Mouse (Mus musculus): ENCODE measurements around the gene Hyls1. TPM values are rescaled to one million over a fixed set of nuclear protein-coding genes. Genes with fewer than 3 reads are reported as not detected.

Hyls1 gene
- total and polyA plus RNA-seq, 3 experiments, result 10.5 to 10.6 TPM; not detected in 1

DNA sequence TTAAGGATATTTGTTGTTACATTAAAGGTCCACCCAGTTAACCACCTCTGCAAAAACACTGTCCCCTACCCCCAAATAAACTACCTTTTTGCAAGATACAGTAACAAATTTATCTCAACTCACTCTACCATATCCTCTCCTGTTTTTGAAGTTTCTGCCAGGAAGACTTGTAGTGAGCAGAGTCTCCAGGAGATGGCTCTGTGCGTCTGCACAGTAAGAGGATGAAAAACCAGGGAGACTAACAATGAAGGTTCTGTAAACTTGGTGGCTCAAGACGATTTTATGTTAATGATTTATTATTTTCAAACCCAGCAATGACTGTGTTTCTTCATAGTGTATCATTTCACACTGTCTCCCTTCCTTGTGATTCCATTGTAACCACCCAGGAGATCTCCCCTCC lies 22.7 kb upstream of the Hyls1 start:
- no peak overlapping the region for H3K9ac ChIP-seq (ENCODE audit: control insufficient read depth, low read depth, low read length, poor library complexity, severe bottlenecking)
- H3K4me3 ChIP-seq (ENCODE audit: control insufficient read depth in 1 of 2, insufficient read depth in 1 of 2, low read depth in 2 of 2, low read length in 2 of 2), result no peak overlapping the region
- H3K9me3 ChIP-seq (replicated peaks; ENCODE audit: insufficient read depth, low read length), result no peaks in the 10 kb centered on the region
- H3K27ac ChIP-seq (ENCODE audit: control insufficient read depth, low read depth, low read length), result no peak overlapping the region
- DNase-seq (ENCODE audit: low read depth, low spot score), result peak; percentile 44
- no peaks in the 10 kb centered on the region for H3K36me3 ChIP-seq (ENCODE audit: control insufficient read depth in 1 of 2, insufficient read depth in 2 of 2, low read length in 2 of 2)
- no peaks in the 10 kb centered on the region for H3K4me1 ChIP-seq (ENCODE audit: control insufficient read depth in 1 of 2, insufficient read depth in 2 of 2, low read length in 2 of 2)
- H3K27me3 ChIP-seq (ENCODE audit: control insufficient read depth in 1 of 2, insufficient read depth in 2 of 2, low read length in 2 of 2), result no peaks in the 10 kb centered on the region
- TF ChIP-seq UBTF (IDR thresholded peaks at IDR 0.05; ENCODE audit: borderline replicate concordance, insufficient read depth, low read depth, low read length) (no peak), CTCF (IDR thresholded peaks at IDR 0.05 in 2 of 3, conservative IDR thresholded peaks at IDR 0.05 in 1 of 3; ENCODE audit: control insufficient read depth in 1 of 3, insufficient read depth in 1 of 3, low read depth in 2 of 3, low read length in 3 of 3, poor library complexity in 1 of 3, severe bottlenecking in 1 of 3) (peak; percentile 26 to 66 (median 39); a peak in 5 of 6 replicates), SMC3 (IDR thresholded peaks at IDR 0.05; ENCODE audit: low read depth, low read length) (peak; percentile 63), KAT2A (conservative IDR thresholded peaks at IDR 0.05; ENCODE audit: low read depth, low read length) (no peak), ZMIZ1 (IDR thresholded peaks at IDR 0.05; ENCODE audit: low read depth, low read length) (no peak), EP300 (IDR thresholded peaks at IDR 0.05; ENCODE audit: low read depth in 1 of 2, low read length in 2 of 2) (no peak), RAD21 (IDR thresholded peaks at IDR 0.05; ENCODE audit: low read depth, low read length) (peak; percentile 67), CHD1 (IDR thresholded peaks at IDR 0.05; ENCODE audit: low read depth, low read length) (no peak), MYB (IDR thresholded peaks at IDR 0.05; ENCODE audit: low read depth, low read length) (no peak), ZC3H11A (IDR thresholded peaks at IDR 0.05; ENCODE audit: low read depth, low read length) (peak; percentile 43; the same call in 1 of the 2 replicates)
- no peaks in the 10 kb centered on the region for H3K79me2 ChIP-seq (ENCODE audit: control insufficient read depth, insufficient read depth, low read length, poor library complexity)

DNA sequence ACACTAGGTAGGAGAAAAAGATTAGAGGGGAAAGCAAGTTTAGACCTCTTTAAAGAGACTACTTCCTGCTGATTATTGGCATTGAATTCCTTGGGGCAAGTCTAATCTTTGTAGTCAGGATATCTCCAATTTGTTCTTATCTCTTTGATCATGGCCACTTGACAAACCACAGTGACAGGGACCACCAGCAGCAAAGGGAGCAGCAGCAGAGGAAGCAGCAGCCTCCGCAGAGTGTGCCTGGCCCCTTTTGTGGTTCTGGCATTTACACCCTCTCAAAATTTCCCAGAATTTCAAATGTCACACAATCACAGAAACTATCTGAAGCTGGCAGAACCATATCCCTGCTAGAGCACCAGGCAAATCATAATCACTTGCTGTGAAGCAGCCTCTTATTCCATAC lies 17.5 kb upstream of the Hyls1 start:
- no peak for DNase-seq (ENCODE audit: low read depth, low spot score)
- no peaks in the 10 kb centered on the region for H3K36me3 ChIP-seq (ENCODE audit: control insufficient read depth in 1 of 2, insufficient read depth in 2 of 2, low read length in 2 of 2)
- no peak overlapping the region for H3K27ac ChIP-seq (ENCODE audit: control insufficient read depth, low read depth, low read length)
- no peak for TF ChIP-seq BHLHE40 (IDR thresholded peaks at IDR 0.05; ENCODE audit: borderline replicate concordance, low read depth, low read length)
- TF ChIP-seq KAT2A (conservative IDR thresholded peaks at IDR 0.05; ENCODE audit: low read depth, low read length), result no peak
- no peaks in the 10 kb centered on the region for H3K79me2 ChIP-seq (ENCODE audit: control insufficient read depth, insufficient read depth, low read length, poor library complexity)
- no peaks in the 10 kb centered on the region for H3K9me3 ChIP-seq (replicated peaks; ENCODE audit: insufficient read depth, low read length)
- no peaks in the 10 kb centered on the region for H3K4me1 ChIP-seq (ENCODE audit: control insufficient read depth in 1 of 2, insufficient read depth in 2 of 2, low read length in 2 of 2)
- no peak overlapping the region for H3K9ac ChIP-seq (ENCODE audit: control insufficient read depth, low read depth, low read length, poor library complexity, severe bottlenecking)
- H3K4me3 ChIP-seq (ENCODE audit: control insufficient read depth in 1 of 2, insufficient read depth in 1 of 2, low read depth in 2 of 2, low read length in 2 of 2), result no peak overlapping the region
- no peaks in the 10 kb centered on the region; a peak in 1 of 4 replicates for H3K27me3 ChIP-seq (ENCODE audit: control insufficient read depth in 1 of 2, insufficient read depth in 2 of 2, low read length in 2 of 2)

DNA sequence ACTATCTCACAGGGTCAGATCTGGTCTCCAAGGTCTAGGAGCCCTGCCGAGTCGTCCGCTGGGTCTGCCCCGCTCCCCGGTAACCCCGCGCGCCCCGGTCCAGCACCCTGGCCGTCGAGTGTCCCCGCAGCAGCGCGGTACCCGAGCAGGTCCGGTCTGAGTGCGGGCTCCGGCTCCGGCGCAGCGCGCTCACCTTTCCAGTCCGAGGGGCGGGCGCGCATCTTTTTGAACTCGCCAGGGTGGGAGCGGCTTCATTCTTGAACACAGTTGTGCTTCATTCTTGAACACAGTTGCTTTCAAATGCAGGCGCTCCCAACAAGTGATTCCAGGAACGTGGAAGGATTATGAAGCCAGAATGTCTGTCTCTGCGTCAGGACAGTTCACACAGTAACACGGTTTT lies 4.2 kb upstream of the Hyls1 start:
- Histone ChIP-seq H3K36me3 (ENCODE audit: control insufficient read depth in 1 of 2, insufficient read depth in 2 of 2, low read length in 2 of 2) (no peaks in the 10 kb centered on the region), H3K27me3 (ENCODE audit: control insufficient read depth in 1 of 2, insufficient read depth in 2 of 2, low read length in 2 of 2) (no peaks in the 10 kb centered on the region), H3K4me1 (ENCODE audit: control insufficient read depth in 1 of 2, insufficient read depth in 2 of 2, low read length in 2 of 2) (peaks cover 0 to 4% of the 10 kb centered on the region in 2 experiments; a peak in 1 of 4 replicates), H3K4me3 (ENCODE audit: control insufficient read depth in 1 of 2, insufficient read depth in 1 of 2, low read depth in 2 of 2, low read length in 2 of 2) (no peak overlapping the region), H3K9me3 (replicated peaks; ENCODE audit: insufficient read depth, low read length) (no peaks in the 10 kb centered on the region), H3K79me2 (ENCODE audit: control insufficient read depth, insufficient read depth, low read length, poor library complexity) (peaks cover 4% of the 10 kb centered on the region), H3K9ac (ENCODE audit: control insufficient read depth, low read depth, low read length, poor library complexity, severe bottlenecking) (no peak overlapping the region), H3K27ac (ENCODE audit: control insufficient read depth, low read depth, low read length) (no peak overlapping the region)
- no peak for DNase-seq (ENCODE audit: low read depth, low spot score)
- TF ChIP-seq ZMIZ1 (IDR thresholded peaks at IDR 0.05; ENCODE audit: low read depth, low read length), result no peak
- TF ChIP-seq NELFE (IDR thresholded peaks at IDR 0.05; ENCODE audit: low read depth, low read length), result no peak
- no peak for TF ChIP-seq TAL1 (IDR thresholded peaks at IDR 0.05; ENCODE audit: low read length)
- no peak for TF ChIP-seq POLR2AphosphoS2 (IDR thresholded peaks at IDR 0.05; ENCODE audit: low read length)
- TF ChIP-seq UBTF (IDR thresholded peaks at IDR 0.05; ENCODE audit: borderline replicate concordance, insufficient read depth, low read depth, low read length), result no peak
